Mouse (Mus musculus) layer of hippocampus, adult 11-12 months (tissue): ENCODE data around the gene Prkrip1.

Source experiments
- DNase-seq: peaks from one replicate; pipeline ENCODE4 v3.0.0; 2022; ENCODE audit warnings: low spot score

Prkrip1 gene

DNA sequence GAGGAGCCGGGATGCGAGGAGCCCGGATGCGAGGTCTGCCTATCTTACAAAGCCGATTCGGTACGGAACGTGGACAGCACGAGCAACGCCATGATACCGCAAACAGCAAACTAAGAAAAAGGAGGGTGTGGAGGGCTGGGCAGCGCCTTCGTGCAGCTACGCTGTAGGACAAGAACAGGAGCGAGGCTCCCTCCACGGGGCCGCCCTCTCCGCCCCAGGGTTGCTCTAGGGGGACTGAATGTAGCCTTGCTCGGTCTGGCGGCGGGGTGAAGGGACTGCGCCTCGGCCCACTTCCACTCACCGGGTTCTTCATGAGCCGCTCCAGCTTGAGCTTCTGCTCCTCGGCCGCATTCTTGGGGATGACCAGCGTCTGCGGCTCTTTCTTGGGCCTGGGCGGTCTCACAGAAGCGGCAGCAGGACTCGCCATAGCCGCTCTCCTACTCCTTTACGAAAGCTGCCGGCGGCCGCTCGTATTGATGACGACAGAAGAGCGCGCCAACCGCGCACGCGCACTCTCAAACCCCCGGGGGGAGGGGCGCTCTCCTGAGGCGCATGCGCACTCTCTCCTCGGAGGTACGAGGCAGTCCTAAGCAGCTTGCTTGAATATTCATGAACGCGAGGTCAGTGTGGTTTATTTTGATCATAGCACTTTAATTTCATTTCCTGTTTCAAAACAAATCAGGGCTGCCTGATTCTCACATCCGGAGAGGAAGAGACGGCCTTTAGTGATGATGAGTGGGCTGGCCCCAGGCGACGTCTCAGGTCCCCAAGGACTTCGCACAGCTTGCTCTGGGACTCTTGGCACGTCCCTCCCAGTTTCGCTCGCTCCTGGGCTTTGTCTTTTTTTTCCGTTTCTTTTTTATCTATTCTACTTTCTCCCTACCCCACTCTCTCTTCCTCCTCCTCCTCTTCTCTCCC is at the start of gene Prkrip1:
Gene Prkrip1, minus strand, starts transcription at position 490 of the 918 bp plus-strand sequence.
- DNase-seq = peak; percentile 94

DNA sequence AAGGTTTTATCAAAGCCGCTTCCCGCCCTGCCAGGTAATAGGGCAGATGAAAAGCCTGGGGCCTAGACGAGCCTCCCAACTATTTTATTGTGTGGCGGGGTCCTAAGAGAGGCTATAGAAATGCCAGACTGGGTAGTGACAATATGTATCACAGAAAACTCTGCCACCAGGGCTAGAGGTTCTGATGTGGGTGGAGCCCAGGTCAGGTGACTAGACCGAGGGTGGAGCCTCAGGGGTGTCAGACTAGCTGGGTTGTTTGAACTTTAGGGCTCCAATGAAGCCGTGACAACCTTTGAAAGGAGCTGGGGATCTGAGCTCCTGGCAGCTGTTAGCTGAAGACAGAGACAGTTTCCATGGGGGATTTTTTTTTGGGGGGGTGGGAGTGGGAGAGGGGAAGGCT is 49.7 kb upstream of the Prkrip1 start:
- DNase-seq = no peak

DNA sequence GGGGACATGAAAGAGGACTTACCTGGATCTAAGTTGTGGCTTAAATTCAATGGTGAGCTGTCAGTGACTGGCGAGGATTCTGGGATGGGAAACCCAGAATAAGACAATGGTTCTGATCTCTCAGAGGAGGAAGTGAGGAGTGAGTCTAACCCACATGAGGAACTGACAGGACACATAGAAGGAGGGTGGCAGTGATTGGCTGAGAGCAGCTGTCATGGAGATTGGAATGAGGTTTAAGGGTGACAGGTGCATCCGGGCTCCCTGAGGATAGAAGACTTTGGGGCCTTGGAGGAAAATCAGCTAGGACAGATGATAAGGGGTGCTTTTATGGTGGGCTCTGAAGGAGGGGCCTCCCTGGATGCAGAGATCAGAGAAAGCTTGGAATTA is 47.7 kb upstream of the Prkrip1 start, which contains the start of gene Sh2b2:
Gene Sh2b2, minus strand, starts transcription at position 105 of the 387 bp plus-strand sequence.
- no peak for DNase-seq

- no peak for DNase-seq
Measured at GRCm38 (mm10) chr5:136245541-136246451, 47.0 kb upstream of the Prkrip1 start.

DNA sequence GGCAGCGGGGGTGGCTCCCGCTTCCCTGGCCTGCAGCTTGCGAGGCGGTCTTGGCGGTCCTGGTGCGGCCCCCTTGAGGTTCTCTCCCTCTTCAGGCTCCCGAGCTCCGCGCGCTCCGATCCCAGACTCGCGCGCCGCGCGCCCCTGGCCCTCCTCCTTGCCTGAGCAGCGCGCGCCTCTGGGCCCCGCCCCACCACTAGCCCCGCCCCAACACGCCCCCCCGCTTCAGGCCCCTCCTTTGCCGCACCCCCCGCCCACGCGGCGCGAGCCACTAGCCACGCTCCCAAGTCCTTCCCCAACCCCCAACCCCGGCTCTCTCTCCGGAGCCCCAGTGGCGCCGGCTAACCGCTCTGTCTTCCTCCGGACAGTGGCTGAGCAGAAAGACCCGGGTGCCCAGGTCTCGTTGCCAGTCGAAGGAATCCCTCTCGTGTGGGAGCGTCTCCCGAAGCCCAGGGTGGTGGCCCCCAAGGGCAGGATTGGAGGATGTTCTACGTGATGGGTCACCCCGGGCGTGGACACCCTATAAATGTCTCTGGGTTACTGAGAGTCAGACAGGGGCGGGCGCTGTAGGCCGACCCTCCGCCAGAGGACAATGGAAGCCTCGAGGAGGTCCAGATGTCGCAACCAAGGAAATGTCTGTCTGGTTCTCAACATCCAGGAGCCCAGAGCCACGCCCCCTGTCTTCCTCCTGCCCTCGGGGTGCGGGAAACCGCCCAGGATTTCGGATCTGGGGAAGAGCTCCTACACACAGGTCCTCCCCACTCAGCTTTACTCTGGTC is 46.2 kb upstream of the Prkrip1 start:
- DNase-seq = peak; percentile 88

GRCm38 (mm10) chr5:136243851-136244761 is 45.3 kb upstream of the Prkrip1 start:
- DNase-seq = no peak

DNA sequence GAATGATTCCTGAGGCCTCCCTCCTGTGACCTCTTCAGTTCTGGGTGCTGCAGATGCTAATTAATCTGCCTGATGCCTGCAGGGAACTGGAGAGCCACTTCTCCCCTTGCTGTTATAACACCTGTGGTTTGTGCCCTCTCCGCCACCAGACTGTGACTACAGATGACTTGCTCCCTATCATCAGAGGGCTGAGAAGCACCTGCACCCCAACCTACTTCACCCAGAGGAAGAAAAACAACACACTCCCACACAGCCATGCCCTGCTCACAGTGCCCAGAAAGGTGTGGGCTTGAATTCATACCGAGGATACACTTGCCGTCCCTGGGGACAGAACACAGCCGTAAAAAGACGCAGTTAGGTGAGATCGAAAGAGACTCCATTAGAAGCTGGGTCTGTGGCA is 42.4 kb upstream of the Prkrip1 start:
- DNase-seq = no peak

DNA sequence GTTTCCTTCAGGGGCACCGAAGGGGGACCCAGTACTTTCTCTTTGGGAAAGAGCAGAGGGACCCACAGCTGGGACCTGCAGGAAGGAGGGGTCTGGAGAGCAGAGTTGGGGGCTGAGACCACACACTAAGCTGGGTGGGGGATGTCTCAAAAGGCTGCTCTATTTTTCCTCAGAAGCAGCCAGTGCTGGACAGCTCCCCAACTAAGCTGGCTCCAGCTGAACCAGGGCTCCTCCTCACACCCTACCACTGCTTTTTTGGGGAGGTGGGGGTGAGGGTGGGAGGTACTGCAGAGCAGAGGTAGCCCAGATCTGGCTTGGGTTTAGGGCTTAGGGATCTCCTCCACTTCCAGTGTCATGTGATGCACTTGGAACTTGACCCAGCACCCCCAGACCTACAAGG is 41.6 kb upstream of the Prkrip1 start:
- no peak for DNase-seq

GRCm38 (mm10) chr5:136237607-136238006 is 38.8 kb upstream of the Prkrip1 start:
- no peak for DNase-seq

DNA sequence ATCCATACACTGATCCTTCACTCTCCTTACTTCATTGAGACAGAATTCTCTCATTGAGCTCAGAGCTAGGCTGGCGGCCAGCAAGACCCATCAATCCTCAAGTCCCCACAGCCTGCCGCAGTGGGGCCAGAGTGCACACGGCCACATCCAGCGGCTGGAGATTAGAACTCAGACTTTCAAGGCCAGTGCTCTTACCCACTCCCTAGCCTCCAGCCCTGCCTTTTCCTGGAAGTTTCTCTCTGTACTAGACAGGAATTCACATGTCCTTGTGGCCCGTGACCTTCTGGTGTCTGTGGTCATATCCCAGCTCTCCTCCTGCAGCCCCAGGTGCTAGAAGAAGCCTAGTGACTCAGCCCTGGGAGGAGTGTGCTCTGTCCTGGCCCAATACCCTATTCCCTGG is 37.8 kb upstream of the Prkrip1 start:
- DNase-seq = no peak

- DNase-seq = no peak
Measured at GRCm38 (mm10) chr5:136230348-136231035, 31.7 kb upstream of the Prkrip1 start.

GRCm38 (mm10) chr5:136226246-136226876 is 27.6 kb upstream of the Prkrip1 start:
- no peak for DNase-seq

DNA sequence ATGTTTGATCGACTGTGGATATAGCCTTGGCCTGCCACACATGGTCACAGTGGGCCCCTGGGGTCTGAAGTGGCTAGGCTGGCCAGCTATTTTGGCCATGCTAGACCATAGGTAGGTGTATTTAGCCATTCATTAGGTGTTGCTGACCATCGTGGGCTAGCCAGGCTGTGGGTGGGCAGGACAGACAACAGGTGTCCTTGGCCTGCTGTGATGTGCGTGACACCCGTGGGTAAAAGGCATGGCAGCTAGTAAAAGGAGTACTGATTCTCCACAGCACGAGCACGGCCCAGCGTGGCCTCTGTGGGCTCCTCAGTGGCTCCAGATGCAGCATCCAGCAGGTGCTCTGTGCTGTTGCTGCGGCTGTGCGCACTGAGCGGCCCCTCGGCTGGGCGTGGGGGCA is 19.8 kb upstream of the Prkrip1 start:
- no peak for DNase-seq

GRCm38 (mm10) chr5:136217932-136218381 is 19.2 kb upstream of the Prkrip1 start:
- no peak for DNase-seq

GRCm38 (mm10) chr5:136217004-136217665 is 18.4 kb upstream of the Prkrip1 start:
- no peak for DNase-seq

GRCm38 (mm10) chr5:136215958-136216357 is 17.2 kb upstream of the Prkrip1 start:
- DNase-seq = peak; percentile 16

GRCm38 (mm10) chr5:136215211-136215610 is 16.4 kb upstream of the Prkrip1 start:
- no peak for DNase-seq

DNA sequence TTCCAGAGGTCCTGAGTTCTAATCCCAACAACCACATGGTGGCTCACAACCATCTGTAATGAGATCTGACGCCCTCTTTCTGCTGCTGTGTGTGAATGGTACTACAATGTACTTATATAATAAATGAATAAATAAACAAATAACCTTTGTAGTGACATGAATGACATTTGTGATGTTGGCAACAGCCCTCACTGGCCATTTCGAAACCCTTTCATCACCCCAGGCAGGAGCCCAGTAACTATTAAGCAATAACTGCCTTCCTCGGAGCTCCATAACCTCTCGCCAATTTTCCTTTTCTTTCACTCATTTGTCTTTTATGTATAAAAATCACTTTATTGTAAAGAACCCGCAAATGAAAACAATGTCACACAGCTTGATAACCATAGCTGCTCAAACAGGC is 15.0 kb upstream of the Prkrip1 start:
- no peak for DNase-seq

GRCm38 (mm10) chr5:136212716-136213115 is 14.0 kb upstream of the Prkrip1 start:
- DNase-seq = no peak
